Mouse (Mus musculus) heart, adult 2 months (tissue): Measurements from ENCODE around the gene Tmem107. TPM values are rescaled to one million over a fixed set of nuclear protein-coding genes. Genes with fewer than 3 reads are reported as not detected.

Experiments used
- DNase-seq, 2 experiments: peaks; one replicate each; pipeline ENCODE4 v3.0.0; 2021
- H3K27ac ChIP-seq: fragments of 200-600 bp; 2 replicates; pipeline ENCODE4 v1.8.1; 2022
- H3K27me3 ChIP-seq: fragments of 200-500 bp; 2 replicates; pipeline ENCODE4 v1.6.1; 2012; ENCODE audit warnings: mild to moderate bottlenecking, low read length, inconsistent platforms, mixed read lengths; ENCODE audit not compliant: control insufficient read depth, insufficient read depth
- H3K36me3 ChIP-seq: fragments of 200-500 bp; 2 replicates; pipeline ENCODE4 v1.6.1; 2012; ENCODE audit warnings: low read length, inconsistent platforms; ENCODE audit not compliant: control insufficient read depth, insufficient read depth
- H3K4me1 ChIP-seq: fragments of 200-500 bp; 2 replicates; pipeline ENCODE4 v1.6.1; 2011; ENCODE audit warnings: low read length; ENCODE audit not compliant: control insufficient read depth, insufficient read depth
- H3K4me3 ChIP-seq: fragments of 200-600 bp; 2 replicates; pipeline ENCODE4 v1.8.1; 2022
- H3K79me2 ChIP-seq: fragments of 200-500 bp; replicated peaks from 2 replicates; pipeline ENCODE4 v1.6.1; 2012; ENCODE audit warnings: mild to moderate bottlenecking, inconsistent platforms, low read length, moderate library complexity, mixed read lengths; ENCODE audit not compliant: control insufficient read depth, insufficient read depth
- H3K9ac ChIP-seq: fragments of 200-500 bp; 2 replicates; pipeline ENCODE4 v1.6.1; 2012; ENCODE audit warnings: low read depth, mild to moderate bottlenecking, control low read depth, inconsistent platforms, low read length, mixed read lengths
- CTCF ChIP-seq: fragments of 200-600 bp; IDR thresholded peaks from 2 replicates; pipeline ENCODE4 v1.8.1; 2022; ENCODE audit warnings: antibody characterized with exemption, mild to moderate bottlenecking, moderate library complexity
- EP300 ChIP-seq: fragments of 200-500 bp; IDR thresholded peaks from 2 replicates; pipeline ENCODE4 v1.6.1; 2011; ENCODE audit warnings: low read depth, low read length, control low read depth; ENCODE audit not compliant: insufficient read depth
- POLR2A ChIP-seq: fragments of 200-500 bp; IDR thresholded peaks from 2 replicates; pipeline ENCODE4 v1.6.1; 2011; ENCODE audit warnings: mild to moderate bottlenecking, low read depth, low read length, control low read depth; ENCODE audit not compliant: insufficient read depth
- WGBS: fragments of 180-500 bp; shearing (Covaris S2); methylation state at CpG from one replicate; pipeline ENCODE4 v1.1.7; 2018; 5-methylcytosine and 5-hydroxymethylcytosine counted together
- intact Hi-C: fragments of 180-260 bp; cut with DNase I; formaldehyde crosslinking; loops from one replicate; pipeline ENCODE4 v1.15.1; 2025
- polyA plus RNA-seq: library from polyadenylated mRNA; depleted of rRNA; stranded (reverse); fragments of >200 nt; gene quantifications from 2 replicates; pipeline ENCODE4 v1.2.3, GENCODE M21; 2012; rRNA removed
- total RNA-seq, 2 experiments: library from RNA; stranded (reverse); gene quantifications; 2 replicates each; pipeline ENCODE4 v1.2.3; 2021

The Tmem107 gene
- total and polyA plus RNA-seq, 3 experiments: 5.6 to 15.9 (median 6.6) TPM

DNA sequence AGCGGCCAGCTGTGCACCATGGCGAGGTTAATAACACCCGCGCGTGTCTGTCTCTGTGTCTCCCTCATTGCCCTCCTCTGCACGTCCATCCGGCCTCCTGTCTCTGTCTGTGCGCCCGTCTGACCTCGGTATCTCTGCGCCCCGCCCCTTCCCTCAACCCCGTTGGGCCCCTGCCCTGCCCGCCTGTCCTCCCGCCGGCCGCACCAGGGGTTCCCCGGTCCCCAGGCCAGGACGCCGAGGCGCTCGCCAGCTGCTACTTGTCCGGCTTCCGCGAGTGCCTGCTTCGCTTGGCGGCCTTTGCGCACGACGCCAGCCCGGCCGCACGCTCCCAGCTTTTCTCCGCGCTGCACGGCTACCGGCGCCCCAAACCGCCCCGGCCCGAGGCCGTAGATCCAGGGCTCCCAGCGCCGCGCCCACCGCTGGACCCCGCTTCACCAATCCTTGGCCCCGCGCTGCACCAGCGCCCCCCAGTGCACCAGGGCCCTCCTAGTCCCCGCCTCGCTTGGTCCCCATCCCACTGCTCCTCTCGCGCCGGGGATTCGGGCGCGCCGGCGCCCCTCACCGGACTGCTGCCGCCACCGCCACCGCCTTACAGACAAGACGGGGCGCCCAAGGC lies 51.8 kb downstream of the Tmem107 start, which contains the start of gene 9130213A22Rik:
9130213A22Rik (minus strand) TSS at position 254 of the 616 bp plus-strand sequence.
- Histone ChIP-seq H3K4me1 (peaks cover 6% of the 10 kb centered on the region; the same call in 1 of the 2 replicates), H3K36me3 (no peaks in the 10 kb centered on the region), H3K4me3 (peak within 1 kb of the TSS; percentile 61), H3K9ac (peak within 1 kb of the TSS; percentile 79), H3K27me3 (no peaks in the 10 kb centered on the region), H3K79me2 (no peaks in the 10 kb centered on the region), H3K27ac (peak within 1 kb of the TSS; percentile 88)
- intact Hi-C loops: loop anchor here (1.0 to 5.0 kb wide), 2 partner anchors 55 to 155 kb away; partner anchors contain the start of gene Slc25a35
- under 1% methylated on average over 65 of the region's 66 CpGs for WGBS
- DNase-seq: peak; percentile 93
- no peak for TF ChIP-seq POLR2A
- TF ChIP-seq CTCF: peak; percentile 82
- peak; percentile 52; the same call in 1 of the 2 replicates for TF ChIP-seq EP300

Other genes with a start within 250 kb of the Tmem107 start
- gene Ndel1, start 198.9 kb upstream of the Tmem107 start, total RNA-seq: 10 to 100 TPM; 60.4 to 63.7 TPM
- gene Ndel1, start 198.9 kb upstream of the Tmem107 start, polyA plus RNA-seq: 45.5 and 64.1 TPM in 2 replicates
- gene Rnf222, start 182.3 kb upstream of the Tmem107 start, total RNA-seq: under 1 TPM; 0.07 to 0.13 TPM
- 0.12 TPM in 2 replicates for gene Rnf222, start 182.3 kb upstream of the Tmem107 start, polyA plus RNA-seq
- gene Rpl26, start 169.2 kb upstream of the Tmem107 start, total RNA-seq: 100 to 1,000 TPM; 648 to 707 TPM
- 494 and 639 TPM in 2 replicates for gene Rpl26, start 169.2 kb upstream of the Tmem107 start, polyA plus RNA-seq
- not detected for gene Odf4, start 143.7 kb upstream of the Tmem107 start, total RNA-seq
- 0.25 and 0.41 TPM in 2 replicates for gene Odf4, start 143.7 kb upstream of the Tmem107 start, polyA plus RNA-seq
- 10 to 100 TPM; 27.8 to 28.5 TPM for gene Arhgef15, start 113.3 kb upstream of the Tmem107 start, total RNA-seq
- 52.9 and 77.3 TPM in 2 replicates for gene Arhgef15, start 113.3 kb upstream of the Tmem107 start, polyA plus RNA-seq
- gene Slc25a35, start 102.7 kb upstream of the Tmem107 start, total RNA-seq: 1 to 10 TPM; 4.2 to 5.3 TPM
- gene Slc25a35, start 102.7 kb upstream of the Tmem107 start, polyA plus RNA-seq: 21.6 and 24.2 TPM in 2 replicates
- gene Rangrf, start 95.6 kb upstream of the Tmem107 start, total RNA-seq: 100 to 1,000 TPM in 1 of 2 experiments, 10 to 100 TPM in 1; 80.7 to 100 TPM
- gene Rangrf, start 95.6 kb upstream of the Tmem107 start, polyA plus RNA-seq: 145 and 169 TPM in 2 replicates
- gene Pfas, start 62.3 kb upstream of the Tmem107 start, total RNA-seq: 1 to 10 TPM; 5.9 to 6.4 TPM
- 8.5 and 11.5 TPM in 2 replicates for gene Pfas, start 62.3 kb upstream of the Tmem107 start, polyA plus RNA-seq
- 10 to 100 TPM; 10.7 to 15.7 TPM for gene Ctc1, start 54.9 kb upstream of the Tmem107 start, total RNA-seq
- gene Ctc1, start 54.9 kb upstream of the Tmem107 start, polyA plus RNA-seq: 21.5 and 26.8 TPM in 2 replicates
- under 1 TPM; 0.21 to 0.59 TPM for gene Aurkb, start 25.2 kb upstream of the Tmem107 start, total RNA-seq
- gene Aurkb, start 25.2 kb upstream of the Tmem107 start, polyA plus RNA-seq: 0.61 and 1.1 TPM in 2 replicates
- 10 to 100 TPM; 15.3 to 17.8 TPM for gene Borcs6, start 11.1 kb upstream of the Tmem107 start, total RNA-seq
- 13.0 and 14.2 TPM in 2 replicates for gene Borcs6, start 11.1 kb upstream of the Tmem107 start, polyA plus RNA-seq
- gene Vamp2, start 17.7 kb downstream of the Tmem107 start, total RNA-seq: 10 to 100 TPM; 63.4 to 70.8 TPM
- gene Vamp2, start 17.7 kb downstream of the Tmem107 start, polyA plus RNA-seq: 83.0 and 90.0 TPM in 2 replicates
- gene Per1, start 24.4 kb downstream of the Tmem107 start, total RNA-seq: 10 to 100 TPM; 44.4 to 79.8 TPM
- gene Per1, start 24.4 kb downstream of the Tmem107 start, polyA plus RNA-seq: 18.0 and 36.4 TPM in 2 replicates
- under 1 TPM in 1 of 2 experiments, not detected in 1; 0.11 TPM for gene Hes7, start 49.6 kb downstream of the Tmem107 start, total RNA-seq
- 0.10 TPM in 1 of 2 replicates, not detected in the other for gene Hes7, start 49.6 kb downstream of the Tmem107 start, polyA plus RNA-seq
- gene 9130213A22Rik, start 51.8 kb downstream of the Tmem107 start, total RNA-seq: under 1 TPM; 0.21 to 0.23 TPM
- 0.82 and 1.00 TPM in 2 replicates for gene 9130213A22Rik, start 51.8 kb downstream of the Tmem107 start, polyA plus RNA-seq
- under 1 TPM; 0.05 to 0.07 TPM for gene Aloxe3, start 55.1 kb downstream of the Tmem107 start, total RNA-seq
- 0.16 TPM in 1 of 2 replicates, not detected in the other for gene Aloxe3, start 55.1 kb downstream of the Tmem107 start, polyA plus RNA-seq
- not detected for gene Alox12b, start 86.2 kb downstream of the Tmem107 start, total RNA-seq
- gene Alox12b, start 86.2 kb downstream of the Tmem107 start, polyA plus RNA-seq: 0.04 TPM in 1 of 2 replicates, not detected in the other
- 1 to 10 TPM in 1 of 2 experiments, under 1 TPM in 1; 0.84 to 1.6 TPM for gene Alox8, start 127.0 kb downstream of the Tmem107 start, total RNA-seq
- gene Alox8, start 127.0 kb downstream of the Tmem107 start, polyA plus RNA-seq: 0.68 TPM in 1 of 2 replicates, not detected in the other
- gene Gucy2e, start 166.2 kb downstream of the Tmem107 start, total RNA-seq: 1 to 10 TPM; 1.6 to 1.8 TPM
- gene Gucy2e, start 166.2 kb downstream of the Tmem107 start, polyA plus RNA-seq: 0.06 TPM in 2 replicates